Mouse (Mus musculus) bone marrow, adult 2 months (tissue): ENCODE measurements at regions not wholly inside any gene's neighbourhood (a gene's known extent, or its start where the extent isn't known, plus 50 kb on each side); places are given as distances from the start of the nearest gene placed in this dataset.

Experiments
- H3K27ac ChIP-seq: fragments of 200-500 bp; 2 replicates; pipeline ENCODE4 v1.5.1; 2012; ENCODE audit warnings: low read depth, mild to moderate bottlenecking, control low read depth, inconsistent platforms, low read length; ENCODE audit not compliant: control insufficient read depth, poor library complexity, insufficient read depth
- H3K4me1 ChIP-seq: fragments of 200-500 bp; 2 replicates; pipeline ENCODE4 v1.6.1; 2011; ENCODE audit warnings: low read length; ENCODE audit not compliant: control insufficient read depth, insufficient read depth
- H3K4me3 ChIP-seq: fragments of 200-500 bp; replicated peaks from 2 replicates; pipeline ENCODE3; 2011; ENCODE audit warnings: mild to moderate bottlenecking, low read depth, low read length, control low read depth; ENCODE audit not compliant: control insufficient read depth
- CTCF ChIP-seq: fragments of 200-500 bp; IDR thresholded peaks from 2 replicates; pipeline ENCODE4 v1.5.1; 2011; ENCODE audit warnings: low read length, control low read depth; ENCODE audit not compliant: control insufficient read depth, insufficient read depth
- POLR2A ChIP-seq: fragments of 200-500 bp; IDR thresholded peaks from 2 replicates; pipeline ENCODE4 v1.6.1; 2011; ENCODE audit warnings: low read depth, mild to moderate bottlenecking, control low read depth, low read length, borderline replicate concordance; ENCODE audit not compliant: control insufficient read depth
- WGBS: fragments of 180-500 bp; shearing (Covaris S2); methylation state at CpG from one replicate; pipeline ENCODE4 v1.1.7; 2018; 5-methylcytosine and 5-hydroxymethylcytosine counted together

GRCm38 (mm10) chr12:93549900-93550299 is 1700.9 kb upstream of the Sel1l start:
- WGBS, result 39% methylated on average over 4 of the region's 4 CpGs
- TF ChIP-seq POLR2A, result no peak
- TF ChIP-seq CTCF, result no peak
- Histone ChIP-seq H3K4me1 (no peaks in the 10 kb centered on the region), H3K27ac (no peak overlapping the region), H3K4me3 (no peak overlapping the region)

GRCm38 (mm10) chr12:93523465-93523864 is 1674.5 kb upstream of the Sel1l start:
- H3K4me1 ChIP-seq, result no peaks in the 10 kb centered on the region
- no peak for TF ChIP-seq POLR2A
- no peak for TF ChIP-seq CTCF
- no peak overlapping the region for H3K4me3 ChIP-seq
- H3K27ac ChIP-seq, result no peak overlapping the region
- WGBS, result 70% methylated on average over 2 of the region's 2 CpGs

- 52% methylated on average over 1 of the region's 1 CpGs for WGBS
- Histone ChIP-seq H3K4me3 (no peak overlapping the region), H3K27ac (no peak overlapping the region), H3K4me1 (no peaks in the 10 kb centered on the region)
- TF ChIP-seq POLR2A (no peak), CTCF (no peak)
Measured at GRCm38 (mm10) chr12:93486381-93486780, 1637.4 kb upstream of the Sel1l start.

- Histone ChIP-seq H3K27ac (no peak overlapping the region), H3K4me1 (no peaks in the 10 kb centered on the region), H3K4me3 (no peak overlapping the region)
- TF ChIP-seq POLR2A, result no peak
Measured at GRCm38 (mm10) chr12:93462106-93462505, 1613.1 kb upstream of the Sel1l start.

GRCm38 (mm10) chr12:93449436-93449835 is 1600.5 kb upstream of the Sel1l start:
- WGBS, result 75% methylated on average over 2 of the region's 2 CpGs

GRCm38 (mm10) chr12:93429218-93429617 is 1580.3 kb upstream of the Sel1l start:
- H3K4me1 ChIP-seq, result no peaks in the 10 kb centered on the region
- no peak overlapping the region for H3K27ac ChIP-seq
- H3K4me3 ChIP-seq, result no peak overlapping the region
- TF ChIP-seq CTCF (no peak), POLR2A (no peak)

More at GRCm38 (mm10) chr12:93449436-93449835, 1600.5 kb upstream of the Sel1l start:
- Histone ChIP-seq H3K4me1 (no peaks in the 10 kb centered on the region), H3K27ac (no peak overlapping the region), H3K4me3 (no peak overlapping the region)
- TF ChIP-seq POLR2A (no peak), CTCF (no peak)

- no peak for TF ChIP-seq POLR2A
- Histone ChIP-seq H3K27ac (no peak overlapping the region), H3K4me1 (no peaks in the 10 kb centered on the region), H3K4me3 (no peak overlapping the region)
- WGBS, result 80% methylated on average over 2 of the region's 2 CpGs
Measured at GRCm38 (mm10) chr12:93427988-93428387, 1579.0 kb upstream of the Sel1l start.

GRCm38 (mm10) chr12:93416381-93416780 is 1567.4 kb upstream of the Sel1l start:
- no peak overlapping the region for H3K27ac ChIP-seq
- WGBS, result 83% methylated on average over 6 of the region's 6 CpGs
- H3K4me1 ChIP-seq, result no peaks in the 10 kb centered on the region
- H3K4me3 ChIP-seq, result no peak overlapping the region
- TF ChIP-seq CTCF (no peak), POLR2A (no peak)

- WGBS, result 54% methylated on average over 1 of the region's 1 CpGs
- Histone ChIP-seq H3K27ac (no peak overlapping the region), H3K4me3 (no peak overlapping the region), H3K4me1 (no peaks in the 10 kb centered on the region)
- no peak for TF ChIP-seq POLR2A
Measured at GRCm38 (mm10) chr12:93415791-93416190, 1566.8 kb upstream of the Sel1l start.

GRCm38 (mm10) chr12:93385578-93385977 is 1536.6 kb upstream of the Sel1l start:
- no peak overlapping the region for H3K27ac ChIP-seq
- H3K4me3 ChIP-seq, result no peak overlapping the region
- no peaks in the 10 kb centered on the region for H3K4me1 ChIP-seq
- WGBS, result 28% methylated on average over 2 of the region's 2 CpGs
- TF ChIP-seq POLR2A (no peak), CTCF (no peak)
